In genomic region chr13:70604723-70605122, GRCm38 (mm10) we compare ENCODE assay signal across 12 mouse cellular contexts. TPM values are rescaled to one million over a fixed set of nuclear protein-coding genes. Genes with fewer than 3 reads are reported as not detected.
DNase-seq lines count a peak whose midpoint lies in the region; ATAC-seq and TF ChIP-seq lines count a peak whose summit lies in the region.
"Had no signal": no experiment of that assay in that cellular context is flagged by ENCODE, and none has a peak within 500 bp of the region (broad histone marks: within the 10 kb centered on the region; RNA-seq: fewer than 3 reads in every experiment).

No protein-coding gene starts in this region.

- no peak overlapping the region for H3K4me3 ChIP-seq in gastrocnemius, adult 2 months
- H3K4me3 ChIP-seq in liver, adult 2 months (ENCODE audit: insufficient read depth, low read depth, low read length) = no peak overlapping the region
- no peak overlapping the region for H3K4me3 ChIP-seq in liver, embryonic 11.5 days (ENCODE audit: low read depth, low read length)
- H3K4me3 ChIP-seq: forebrain, embryonic 10.5 days; heart, embryonic 12.5 days; midbrain, embryonic 10.5 days had no signal

- H3K27me3 ChIP-seq in liver, adult 2 months (ENCODE audit: control insufficient read depth, insufficient read depth, low read length) = no peaks in the 10 kb centered on the region
- no peaks in the 10 kb centered on the region for H3K27me3 ChIP-seq in liver, embryonic 11.5 days (replicated peaks; ENCODE audit: control insufficient read depth, insufficient read depth, low read length)
- H3K27me3 ChIP-seq: heart, embryonic 12.5 days had no signal

- 83% methylated on average over 8 of the region's 8 CpGs for WGBS in liver, adult 2 months
- WGBS in liver, embryonic 11.5 days = 88% methylated on average over 8 of the region's 8 CpGs

- intact Hi-C loops in gastrocnemius, adult 2 months (cut with DNase I) = no loop called here

- H3K27ac ChIP-seq in gastrocnemius, adult 2 months = no peak overlapping the region
- H3K27ac ChIP-seq in liver, adult 2 months (replicated peaks; ENCODE audit: insufficient read depth, low read depth, low read length) = no peak overlapping the region
- H3K27ac ChIP-seq in liver, embryonic 11.5 days (ENCODE audit: low read depth, low read length) = no peak overlapping the region
- H3K27ac ChIP-seq: forebrain, embryonic 10.5 days; midbrain, embryonic 10.5 days had no signal

- no peak for DNase-seq in gastrocnemius, adult 2 months
- DNase-seq in gastrocnemius, postnatal 4 days (ENCODE audit: low spot score in 2 of 2) = no peak
- DNase-seq in liver, adult 2 months (ENCODE audit: extremely low read depth, low read depth, low spot score) = no peak
- DNase-seq in liver, embryonic 11.5 days (ENCODE audit: low spot score) = no peak
- peak; percentile 9 to 23 for DNase-seq in B cell, adult 2 months
- DNase-seq in frontal cortex, postnatal 25 days (ENCODE audit: low spot score in 2 of 2) = no peak
- no peak for DNase-seq in adrenal gland, postnatal 10 days
- DNase-seq: kidney, postnatal 14 days had no signal

- no peak overlapping the region for H3K4me2 ChIP-seq in liver, embryonic 11.5 days
- H3K4me2 ChIP-seq: heart, embryonic 12.5 days had no signal

- no peak for TF ChIP-seq POLR2A in liver, adult 2 months (IDR thresholded peaks at IDR 0.05; ENCODE audit: extremely low read depth, insufficient read depth, low read length)

- H3K36me3 ChIP-seq in liver, adult 2 months (ENCODE audit: control insufficient read depth, insufficient read depth, low read length) = peaks cover 37% of the 10 kb centered on the region
- peaks cover 32% of the 10 kb centered on the region for H3K36me3 ChIP-seq in liver, embryonic 11.5 days (ENCODE audit: control insufficient read depth, insufficient read depth, low read length)

- H3K9me3 ChIP-seq in liver, embryonic 11.5 days (ENCODE audit: control insufficient read depth, low read length) = no peaks in the 10 kb centered on the region
- H3K9me3 ChIP-seq: forebrain, embryonic 10.5 days; heart, embryonic 12.5 days; midbrain, embryonic 10.5 days had no signal

- no peak overlapping the region for H3K9ac ChIP-seq in liver, adult 2 months (ENCODE audit: low read depth, low read length)
- no peak overlapping the region for H3K9ac ChIP-seq in liver, embryonic 11.5 days (ENCODE audit: low read depth, low read length)
- H3K9ac ChIP-seq: heart, embryonic 12.5 days had no signal

- H3K4me1 ChIP-seq in liver, adult 2 months (ENCODE audit: control insufficient read depth, insufficient read depth, low read length) = no peaks in the 10 kb centered on the region
- no peaks in the 10 kb centered on the region for H3K4me1 ChIP-seq in liver, embryonic 11.5 days (replicated peaks; ENCODE audit: control insufficient read depth, insufficient read depth, low read length)
- H3K4me1 ChIP-seq: forebrain, embryonic 10.5 days; heart, embryonic 12.5 days; midbrain, embryonic 10.5 days had no signal

- TF ChIP-seq CTCF in gastrocnemius, adult 2 months (IDR thresholded peaks at IDR 0.05) = peak; percentile 41
- peak; percentile 50 for TF ChIP-seq CTCF in liver, adult 2 months (IDR thresholded peaks at IDR 0.05; ENCODE audit: low read depth, low read length)

- no peaks in the 10 kb centered on the region for H3K79me2 ChIP-seq in liver, adult 2 months (ENCODE audit: control insufficient read depth, insufficient read depth, low read length)

- ATAC-seq in liver, embryonic 11.5 days (replicated peaks; ENCODE audit: low FRiP score) = no peak
- ATAC-seq in granulocyte monocyte progenitor cell, adult 5-6 weeks (replicated peaks; ENCODE audit: poor library complexity, severe bottlenecking) = peak; percentile 45

RNA-seq across cellular contexts. Expression of gene Ice1, which starts 32.7 kb away (rescaled TPM):
- total RNA-seq in gastrocnemius, adult 2 months (2021) = 10 to 100 TPM; 17.1 to 22.8 TPM
- total RNA-seq in gastrocnemius, postnatal 4 days (2021) = 10 to 100 TPM; 43.0 to 44.3 TPM
- 12.2 and 14.5 TPM in 2 replicates for total RNA-seq in liver, adult 2 months (2014; rRNA removed)
- 5.9 and 8.5 TPM in 2 replicates for polyA plus RNA-seq in liver, adult 2 months (2012; rRNA removed)
- polyA plus RNA-seq in liver, embryonic 11.5 days (2014; fragmentation: Nextera tagmentation; extraction: Ambion mirVana) = 19.5 and 22.0 TPM in 2 replicates
- 33.6 and 37.3 TPM in 2 replicates for total RNA-seq in granulocyte monocyte progenitor cell, adult 5-6 weeks (2014; fragmentation: Nextera tagmentation)
- 24.9 TPM in 2 replicates for total RNA-seq in granulocyte monocyte progenitor cell, adult 5-6 weeks (2017)
- 10 to 100 TPM; 22.5 to 31.4 TPM for total RNA-seq in adrenal gland, postnatal 10 days (2021)

Comparison
In these comparisons a context has a peak if more than half of its experiments do, and no peak if none do; other contexts are left out.
1. DNase-seq: peak in B cell, adult 2 months (2 of 2); none in gastrocnemius, adult 2 months (single experiment), gastrocnemius, postnatal 4 days (0 of 2), liver, adult 2 months (single experiment), liver, embryonic 11.5 days (single experiment), frontal cortex, postnatal 25 days (0 of 2) and adrenal gland, postnatal 10 days (single experiment).